Mouse (Mus musculus): Measurements from ENCODE around the gene Skap1. TPM values are rescaled to one million over a fixed set of nuclear protein-coding genes. Genes with fewer than 3 reads are reported as not detected.
A peak's percentile ranks its signal among the peaks of the same experiment; 100 is the strongest.

Skap1 gene
- polyA plus RNA-seq (2012; rRNA removed) = 1.9 and 2.3 TPM in 2 replicates

- no peak for TF ChIP-seq POLR2A (IDR thresholded peaks at IDR 0.05; ENCODE audit: borderline replicate concordance, extremely low read depth, insufficient read depth, insufficient read length, poor library complexity, severe bottlenecking)
- TF ChIP-seq CTCF (IDR thresholded peaks at IDR 0.05; ENCODE audit: borderline replicate concordance, extremely low read depth, insufficient read depth, insufficient read length) = no peak
- no peak for DNase-seq (ENCODE audit: low read depth)
These were observed at the start of gene Skap1 for GRCm38 (mm10) chr11:96463986-96464715. TSS of gene Skap1 (plus strand) at chr11:96464593.

DNA sequence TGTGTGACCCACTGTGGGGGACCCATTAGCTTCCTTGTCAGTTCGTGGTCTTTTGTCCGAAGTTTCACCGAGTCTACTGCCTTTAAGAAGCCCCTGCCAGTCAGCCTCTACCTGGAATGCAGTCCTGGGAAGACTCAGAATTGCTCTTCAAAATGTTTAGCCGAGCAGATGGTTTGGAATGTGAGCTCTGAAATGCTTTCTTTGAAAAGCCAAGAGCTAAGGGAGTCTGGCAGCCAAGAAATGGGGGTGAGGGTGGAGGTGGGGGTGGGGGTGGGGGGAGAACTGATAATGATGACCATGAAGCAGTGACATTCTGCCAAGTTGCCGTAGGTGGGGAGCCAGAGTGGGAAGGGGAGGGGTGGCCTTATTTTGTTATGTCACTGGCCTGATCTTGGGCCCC, 43.3 kb upstream of the Skap1 start:
- TF ChIP-seq CTCF (IDR thresholded peaks at IDR 0.05; ENCODE audit: borderline replicate concordance, extremely low read depth, insufficient read depth, insufficient read length) (no peak), POLR2A (IDR thresholded peaks at IDR 0.05; ENCODE audit: borderline replicate concordance, extremely low read depth, insufficient read depth, insufficient read length, poor library complexity, severe bottlenecking) (no peak)
- no peak for DNase-seq (ENCODE audit: low read depth)

DNA sequence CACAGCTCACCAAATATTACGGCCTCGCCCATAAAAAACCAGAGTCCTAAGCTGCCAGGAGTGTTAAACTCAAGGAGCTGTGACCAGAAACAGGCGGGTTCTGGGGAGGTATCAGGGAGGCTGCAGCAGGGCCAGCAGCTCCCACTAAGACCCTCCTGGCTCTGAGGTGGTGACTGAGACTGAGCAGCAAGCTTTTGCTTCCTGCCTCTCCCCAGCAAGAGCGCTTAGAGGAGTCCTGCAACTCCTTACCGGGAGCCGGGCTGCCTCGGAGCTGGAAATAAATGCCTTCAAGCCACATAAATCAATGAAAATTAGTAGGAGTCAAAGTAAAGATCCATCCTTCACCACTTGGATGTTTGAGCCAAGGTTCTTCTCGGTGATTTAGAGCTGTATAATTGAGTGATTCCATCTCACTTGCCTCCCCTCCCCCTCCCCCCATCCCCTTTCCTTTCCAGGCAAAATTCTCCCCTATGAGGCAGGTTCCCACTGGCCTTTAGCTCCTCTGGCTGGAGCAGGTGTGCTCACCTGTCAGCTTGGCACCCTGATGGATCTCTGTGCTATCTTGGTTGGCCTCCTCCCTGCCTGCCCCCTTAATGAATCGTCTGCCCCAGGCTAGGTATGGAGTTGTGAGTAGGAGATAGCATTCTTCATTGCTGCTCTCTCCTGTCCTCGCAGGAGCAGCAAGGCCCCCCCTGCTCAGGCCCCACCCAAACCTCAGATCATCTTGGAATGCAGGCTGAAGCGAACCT, 42.7 kb upstream of the Skap1 start:
- DNase-seq (ENCODE audit: low read depth) = no peak
- TF ChIP-seq CTCF (IDR thresholded peaks at IDR 0.05; ENCODE audit: borderline replicate concordance, extremely low read depth, insufficient read depth, insufficient read length) (no peak), POLR2A (IDR thresholded peaks at IDR 0.05; ENCODE audit: borderline replicate concordance, extremely low read depth, insufficient read depth, insufficient read length, poor library complexity, severe bottlenecking) (no peak)

DNA sequence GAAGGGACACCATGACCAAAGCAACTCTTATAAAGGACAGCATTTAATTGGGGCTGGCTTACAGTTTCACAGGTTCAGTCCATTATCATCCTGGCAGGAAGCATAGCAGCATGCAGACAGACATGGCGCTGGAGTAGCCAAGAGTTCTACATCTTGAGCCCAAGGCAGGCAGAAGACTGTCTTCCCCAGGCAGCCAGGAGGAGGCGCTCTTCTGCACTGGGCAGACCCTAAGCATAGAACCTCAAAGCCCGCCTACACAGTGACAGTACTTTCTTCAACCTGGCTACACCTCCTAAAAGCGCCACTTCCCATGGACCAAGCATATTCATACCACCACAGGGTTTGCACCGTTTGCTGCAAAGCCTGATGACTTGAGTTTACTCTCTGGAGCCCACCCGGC, 39.2 kb upstream of the Skap1 start:
- no peak for DNase-seq (ENCODE audit: low read depth)
- TF ChIP-seq POLR2A (IDR thresholded peaks at IDR 0.05; ENCODE audit: borderline replicate concordance, extremely low read depth, insufficient read depth, insufficient read length, poor library complexity, severe bottlenecking) (no peak), CTCF (IDR thresholded peaks at IDR 0.05; ENCODE audit: borderline replicate concordance, extremely low read depth, insufficient read depth, insufficient read length) (no peak)

GRCm38 (mm10) chr11:96426191-96426590, 38.2 kb upstream of the Skap1 start:
- DNase-seq (ENCODE audit: low read depth) = no peak
- TF ChIP-seq CTCF (IDR thresholded peaks at IDR 0.05; ENCODE audit: borderline replicate concordance, extremely low read depth, insufficient read depth, insufficient read length) (no peak), POLR2A (IDR thresholded peaks at IDR 0.05; ENCODE audit: borderline replicate concordance, extremely low read depth, insufficient read depth, insufficient read length, poor library complexity, severe bottlenecking) (no peak)

DNA sequence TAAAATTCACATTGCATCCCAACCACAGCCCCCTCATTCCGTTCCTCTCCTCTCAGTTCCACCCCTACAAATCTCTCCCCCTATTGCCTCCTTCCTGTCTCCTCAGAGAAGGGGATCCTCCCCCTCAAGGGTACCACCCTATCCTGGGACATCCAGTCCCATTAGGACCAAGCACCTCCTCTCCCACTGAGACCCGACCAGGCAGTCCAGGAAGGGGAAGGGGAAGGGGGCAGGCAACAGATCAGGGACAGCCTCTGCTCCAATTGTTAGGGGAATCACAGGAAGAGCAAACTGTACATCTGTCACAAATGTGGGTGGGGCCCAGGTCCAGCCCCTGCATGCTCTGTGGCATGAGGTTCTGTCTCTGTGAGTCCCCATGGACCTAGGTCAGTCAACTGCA, 37.6 kb upstream of the Skap1 start:
- TF ChIP-seq POLR2A (IDR thresholded peaks at IDR 0.05; ENCODE audit: borderline replicate concordance, extremely low read depth, insufficient read depth, insufficient read length, poor library complexity, severe bottlenecking) (no peak), CTCF (IDR thresholded peaks at IDR 0.05; ENCODE audit: borderline replicate concordance, extremely low read depth, insufficient read depth, insufficient read length) (no peak)
- DNase-seq (ENCODE audit: low read depth) = no peak

GRCm38 (mm10) chr11:96429062-96429461, 35.3 kb upstream of the Skap1 start:
- no peak for DNase-seq (ENCODE audit: low read depth)
- no peak for TF ChIP-seq POLR2A (IDR thresholded peaks at IDR 0.05; ENCODE audit: borderline replicate concordance, extremely low read depth, insufficient read depth, insufficient read length, poor library complexity, severe bottlenecking)
- no peak for TF ChIP-seq CTCF (IDR thresholded peaks at IDR 0.05; ENCODE audit: borderline replicate concordance, extremely low read depth, insufficient read depth, insufficient read length)

DNA sequence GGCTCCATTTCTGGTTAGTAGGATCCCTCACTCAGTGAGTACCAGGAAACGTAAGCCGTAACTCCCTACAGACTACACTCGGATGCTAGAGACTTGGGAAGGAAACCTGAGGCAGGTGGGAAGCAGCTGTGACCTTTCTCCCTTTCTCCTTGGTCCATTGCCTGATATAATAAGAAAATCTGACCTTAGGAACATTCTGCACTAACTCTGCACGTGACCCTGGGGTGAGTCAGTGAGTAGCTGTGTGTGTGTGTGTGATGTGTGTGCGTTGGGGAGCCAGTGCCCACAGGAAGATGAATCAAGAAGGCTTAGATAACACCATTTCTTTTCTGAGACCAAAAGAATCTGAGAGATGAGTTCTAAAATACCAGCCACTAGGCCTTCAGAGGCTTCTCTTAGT, 34.5 kb upstream of the Skap1 start:
- TF ChIP-seq POLR2A (IDR thresholded peaks at IDR 0.05; ENCODE audit: borderline replicate concordance, extremely low read depth, insufficient read depth, insufficient read length, poor library complexity, severe bottlenecking) (no peak), CTCF (IDR thresholded peaks at IDR 0.05; ENCODE audit: borderline replicate concordance, extremely low read depth, insufficient read depth, insufficient read length) (no peak)
- no peak for DNase-seq (ENCODE audit: low read depth)

DNA sequence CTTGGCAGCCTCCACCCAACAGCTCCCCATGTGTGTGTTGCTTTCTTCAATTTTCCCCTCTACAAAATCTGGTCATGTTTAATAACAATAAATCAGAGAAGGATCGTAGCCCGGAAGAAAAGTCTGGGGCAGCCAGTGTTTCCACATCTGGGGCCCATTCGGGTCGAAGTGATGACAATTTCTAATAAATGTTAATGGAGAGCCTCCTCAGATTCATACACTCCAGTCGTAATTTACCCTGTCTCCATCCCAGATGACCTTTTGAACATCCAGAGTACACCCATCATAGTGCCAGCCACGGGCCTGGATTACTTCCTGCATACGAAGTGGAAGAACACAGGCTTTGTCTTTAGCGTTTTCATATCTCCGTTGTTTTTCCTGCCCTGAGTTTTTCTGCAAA, 32.5 kb upstream of the Skap1 start:
- TF ChIP-seq POLR2A (IDR thresholded peaks at IDR 0.05; ENCODE audit: borderline replicate concordance, extremely low read depth, insufficient read depth, insufficient read length, poor library complexity, severe bottlenecking) = no peak
- TF ChIP-seq CTCF (IDR thresholded peaks at IDR 0.05; ENCODE audit: borderline replicate concordance, extremely low read depth, insufficient read depth, insufficient read length) = no peak
- DNase-seq (ENCODE audit: low read depth) = no peak

DNA sequence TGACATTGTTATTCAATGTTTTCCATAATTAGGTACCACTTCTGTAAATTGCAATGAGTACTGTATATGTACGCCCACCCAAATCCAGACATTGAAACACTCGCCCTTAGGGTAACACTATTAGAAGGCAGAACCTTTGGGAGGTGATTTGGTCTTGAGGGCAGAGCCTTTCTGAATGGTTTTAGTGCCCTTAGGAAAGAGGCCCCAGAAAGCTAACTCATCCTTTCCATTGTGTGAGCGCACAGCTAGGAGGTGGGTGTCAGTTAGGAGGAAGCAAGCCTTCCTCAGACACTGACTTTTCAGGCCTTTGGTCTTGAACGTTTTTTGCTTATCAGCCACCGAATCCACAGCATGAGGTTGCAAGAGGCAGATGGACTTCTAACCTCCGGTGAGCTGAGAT, 29.5 kb upstream of the Skap1 start:
- DNase-seq (ENCODE audit: low read depth) = no peak
- TF ChIP-seq POLR2A (IDR thresholded peaks at IDR 0.05; ENCODE audit: borderline replicate concordance, extremely low read depth, insufficient read depth, insufficient read length, poor library complexity, severe bottlenecking) (no peak), CTCF (IDR thresholded peaks at IDR 0.05; ENCODE audit: borderline replicate concordance, extremely low read depth, insufficient read depth, insufficient read length) (no peak)

DNA sequence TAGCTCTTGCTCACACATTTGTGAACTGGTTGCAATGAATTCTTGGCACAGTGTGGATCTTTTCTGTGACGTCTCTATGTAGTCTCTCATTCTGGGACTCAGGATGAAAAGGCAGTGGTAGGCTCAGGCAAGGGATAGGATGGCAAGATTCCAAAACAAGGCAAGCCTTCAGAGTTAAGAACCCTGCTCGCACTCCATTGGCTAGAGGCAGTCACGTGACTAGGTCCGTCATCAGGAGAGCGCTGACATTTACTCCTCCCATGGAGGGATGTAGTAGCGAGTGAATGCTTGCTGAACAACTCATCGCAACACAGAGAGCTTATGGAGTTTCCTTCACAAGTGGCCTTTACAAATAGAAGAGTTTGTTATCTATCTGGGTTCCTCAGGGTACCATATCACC, 27.9 kb upstream of the Skap1 start:
- TF ChIP-seq CTCF (IDR thresholded peaks at IDR 0.05; ENCODE audit: borderline replicate concordance, extremely low read depth, insufficient read depth, insufficient read length) = no peak
- TF ChIP-seq POLR2A (IDR thresholded peaks at IDR 0.05; ENCODE audit: borderline replicate concordance, extremely low read depth, insufficient read depth, insufficient read length, poor library complexity, severe bottlenecking) = no peak
- DNase-seq (ENCODE audit: low read depth) = peak; percentile 79

DNA sequence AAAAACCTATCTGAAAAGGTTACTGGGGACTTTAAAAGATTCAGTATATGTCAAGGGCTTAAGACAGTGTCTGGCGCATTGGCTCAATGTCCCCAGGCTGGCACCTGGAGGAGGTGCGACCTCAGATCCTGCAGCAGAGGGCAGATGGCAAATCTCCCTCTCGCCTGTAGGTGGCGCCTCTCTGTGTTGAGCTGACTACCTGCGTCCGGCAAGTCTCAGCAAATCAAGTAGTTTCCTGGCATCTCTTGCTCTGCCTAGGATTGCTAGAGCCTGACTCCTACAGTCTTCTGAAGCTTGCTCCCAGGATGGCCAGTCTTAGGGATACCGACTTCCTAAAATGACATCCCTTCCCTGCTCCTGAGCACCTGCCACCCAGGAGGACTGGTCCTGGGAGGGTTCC, 25.6 kb upstream of the Skap1 start:
- DNase-seq (ENCODE audit: low read depth) = peak; percentile 81
- TF ChIP-seq CTCF (IDR thresholded peaks at IDR 0.05; ENCODE audit: borderline replicate concordance, extremely low read depth, insufficient read depth, insufficient read length) = peak; percentile 95
- TF ChIP-seq POLR2A (IDR thresholded peaks at IDR 0.05; ENCODE audit: borderline replicate concordance, extremely low read depth, insufficient read depth, insufficient read length, poor library complexity, severe bottlenecking) = no peak
